In the genomic region with DNA sequence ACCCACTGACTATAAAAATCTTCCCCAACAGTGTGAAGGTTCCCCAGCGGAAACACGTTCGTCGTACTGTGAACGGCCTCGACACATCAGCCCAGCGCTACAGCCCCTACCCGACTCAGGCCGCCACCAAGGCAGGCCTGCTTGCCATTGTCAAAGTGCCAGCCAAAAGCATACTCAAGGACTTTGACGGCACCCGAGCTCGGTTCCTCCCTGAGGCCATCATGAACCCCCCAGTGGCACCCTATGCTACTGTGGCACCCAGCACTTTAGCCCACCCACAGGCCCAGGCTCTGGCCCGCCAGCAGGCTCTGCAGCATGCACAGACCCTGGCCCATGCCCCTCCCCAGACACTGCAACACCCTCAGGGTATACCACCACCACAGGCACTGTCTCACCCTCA, we compare ENCODE assay signal across 12 mouse cellular contexts. TPM values are rescaled to one million over a fixed set of nuclear protein-coding genes. Genes with fewer than 3 reads are reported as not detected.
A peak's percentile ranks its signal among the peaks of the same experiment; 100 is the strongest.
DNase-seq lines count a peak whose midpoint lies in the region; ATAC-seq lines count a peak whose summit lies in the region.
"Had no signal": no experiment of that assay in that cellular context is flagged by ENCODE, and none has a peak within 500 bp of the region (broad histone marks: within the 10 kb centered on the region; RNA-seq: fewer than 3 reads in every experiment).

No protein-coding gene starts in this region.

- H3K9ac ChIP-seq in heart, embryonic 11.5 days (ENCODE audit: low read depth, low read length), result no peak overlapping the region

- WGBS in heart, embryonic 11.5 days (ENCODE audit: insufficient replicate concordance), result 90% methylated on average over 13 of the region's 13 CpGs
- WGBS in midbrain, embryonic 10.5 days, result 95% methylated on average over 13 of the region's 13 CpGs

- H3K4me3 ChIP-seq in heart, embryonic 11.5 days (ENCODE audit: low read depth, low read length), result no peak overlapping the region
- H3K4me3 ChIP-seq in midbrain, embryonic 10.5 days, result no peak overlapping the region
- H3K4me3 ChIP-seq: liver, embryonic 13.5 days; myocyte had no signal

- DNase-seq in heart, adult 9 months (ENCODE audit: low spot score in 2 of 2), result no peak
- DNase-seq in right cerebral cortex, postnatal 14 days, result peak; percentile 14
- no peak for DNase-seq in right cerebral cortex, adult 18-20 months
- no peak for DNase-seq in midbrain, embryonic 10.5 days (ENCODE audit: low spot score)
- no peak for DNase-seq in layer of hippocampus, adult 9-11 months
- DNase-seq in layer of hippocampus, adult 11-12 months (ENCODE audit: low spot score), result no peak
- DNase-seq: liver, embryonic 13.5 days; thymus, postnatal 25 days had no signal

- no peak overlapping the region for H3K27ac ChIP-seq in heart, embryonic 11.5 days (ENCODE audit: low read depth, low read length)
- H3K27ac ChIP-seq in midbrain, embryonic 10.5 days (replicated peaks), result 0 out of 2 replicates have a peak overlapping the region, but pooled peaks have one; percentile 5

- H3K27me3 ChIP-seq in heart, embryonic 11.5 days (ENCODE audit: control insufficient read depth, insufficient read depth, low read length), result no peaks in the 10 kb centered on the region
- H3K27me3 ChIP-seq in midbrain, embryonic 10.5 days (ENCODE audit: low read depth, poor library complexity, severe bottlenecking), result no peaks in the 10 kb centered on the region
- H3K27me3 ChIP-seq: liver, embryonic 13.5 days had no signal

- peaks cover 39% of the 10 kb centered on the region for H3K36me3 ChIP-seq in heart, embryonic 11.5 days (ENCODE audit: control insufficient read depth, insufficient read depth, low read length)
- peaks cover 98% of the 10 kb centered on the region for H3K36me3 ChIP-seq in midbrain, embryonic 10.5 days

- H3K9me3 ChIP-seq in heart, embryonic 11.5 days (replicated peaks; ENCODE audit: control insufficient read depth, low read length), result no peaks in the 10 kb centered on the region
- no peaks in the 10 kb centered on the region for H3K9me3 ChIP-seq in midbrain, embryonic 10.5 days (replicated peaks)
- H3K9me3 ChIP-seq: liver, embryonic 13.5 days had no signal

- 0 out of 2 replicates have a peak, but pooled peaks have one; percentile 6 for ATAC-seq in heart, embryonic 11.5 days (replicated peaks; ENCODE audit: insufficient number of reproducible peaks, low FRiP score, low TSS enrichment)
- ATAC-seq in frontal cortex, adult (ENCODE audit: low TSS enrichment), result no peak
- ATAC-seq: CD4-positive, CD25-positive, alpha-beta regulatory T cell, adult 4 months had no signal

- no peak overlapping the region for H3K4me2 ChIP-seq in heart, embryonic 11.5 days
- H3K4me2 ChIP-seq: liver, embryonic 13.5 days had no signal

- H3K4me1 ChIP-seq in heart, embryonic 11.5 days (ENCODE audit: control insufficient read depth, insufficient read depth, low read length), result no peaks in the 10 kb centered on the region
- no peaks in the 10 kb centered on the region for H3K4me1 ChIP-seq in midbrain, embryonic 10.5 days

RNA-seq across cellular contexts. Expression of a gene that starts 11.6 kb away (rescaled TPM):
- polyA plus RNA-seq in heart, embryonic 11.5 days (2014; fragmentation: Nextera tagmentation; extraction: Ambion mirVana), result 34.2 and 38.4 TPM in 2 replicates
- polyA plus RNA-seq in midbrain, embryonic 10.5 days (2016; fragmentation: Nextera tagmentation; extraction: Ambion mirVana), result 96.3 and 109 TPM in 2 replicates

RNA-seq across cellular contexts. Expression of a gene that starts 22.7 kb away (rescaled TPM):
- polyA plus RNA-seq in heart, embryonic 11.5 days (2014; fragmentation: Nextera tagmentation; extraction: Ambion mirVana), result 9.9 and 10.6 TPM in 2 replicates
- 10.7 and 11.1 TPM in 2 replicates for polyA plus RNA-seq in midbrain, embryonic 10.5 days (2016; fragmentation: Nextera tagmentation; extraction: Ambion mirVana)

RNA-seq across cellular contexts. Expression of a gene that starts 22.7 kb away (rescaled TPM):
- 16.1 and 16.3 TPM in 2 replicates for polyA plus RNA-seq in heart, embryonic 11.5 days (2014; fragmentation: Nextera tagmentation; extraction: Ambion mirVana)
- 8.8 and 11.1 TPM in 2 replicates for polyA plus RNA-seq in midbrain, embryonic 10.5 days (2016; fragmentation: Nextera tagmentation; extraction: Ambion mirVana)

RNA-seq across cellular contexts. Expression of a gene that starts 29.6 kb away (rescaled TPM):
- 1,064 and 1,178 TPM in 2 replicates for polyA plus RNA-seq in heart, embryonic 11.5 days (2014; fragmentation: Nextera tagmentation; extraction: Ambion mirVana)
- polyA plus RNA-seq in midbrain, embryonic 10.5 days (2016; fragmentation: Nextera tagmentation; extraction: Ambion mirVana), result 953 and 1,066 TPM in 2 replicates

RNA-seq across cellular contexts. Expression of a gene that starts 34.5 kb away (rescaled TPM):
- 62.2 and 62.5 TPM in 2 replicates for polyA plus RNA-seq in heart, embryonic 11.5 days (2014; fragmentation: Nextera tagmentation; extraction: Ambion mirVana)
- polyA plus RNA-seq in midbrain, embryonic 10.5 days (2016; fragmentation: Nextera tagmentation; extraction: Ambion mirVana), result 75.0 and 83.8 TPM in 2 replicates
- polyA plus RNA-seq: CD4-positive, CD25-positive, alpha-beta regulatory T cell, adult 4 months had no signal
